Mouse (Mus musculus) left cerebral cortex, adult 2 months (tissue): ENCODE results near the gene Gm11172. TPM values are rescaled to one million over a fixed set of nuclear protein-coding genes. Genes with fewer than 3 reads are reported as not detected.
"Not testable (repeated sequence)": the region's sequence is repeated elsewhere in the genome, so short reads cannot be mapped to it uniquely, and the experiment has no call there.

Experiments used
- DNase-seq, 2 experiments: peaks; one replicate each; pipeline ENCODE4 v3.0.0; 2021 to 2022; ENCODE audit warnings: low spot score in 2 of 2, mixed read lengths in 1 of 2; ENCODE audit errors: extremely low spot score in 1 of 2
- H3K27ac ChIP-seq: fragments of 200-600 bp; 2 replicates; pipeline ENCODE4 v1.8.1; 2022
- H3K4me3 ChIP-seq: fragments of 200-600 bp; 2 replicates; pipeline ENCODE4 v1.8.1; 2022
- CTCF ChIP-seq: fragments of 200-600 bp; IDR thresholded peaks from 2 replicates; pipeline ENCODE4 v1.8.1; 2022; ENCODE audit warnings: antibody characterized with exemption, mild to moderate bottlenecking, moderate library complexity
- intact Hi-C: fragments of 180-260 bp; cut with DNase I; formaldehyde crosslinking; loops from one replicate; pipeline ENCODE4 v1.15.1; 2025
- total RNA-seq, 2 experiments: library from RNA; stranded (reverse); gene quantifications; 2 replicates each; pipeline ENCODE4 v1.2.3; 2021

Gm11172 gene
- total RNA-seq, 2 experiments from 2014 or later: not detected

- H3K4me3 ChIP-seq: no peak overlapping the region
- DNase-seq: no peak
- TF ChIP-seq CTCF: no peak
- no peak overlapping the region for H3K27ac ChIP-seq
- intact Hi-C loops: no loop called here
Observed at GRCm38 (mm10) chr16:10837903-10838302, 25.2 kb downstream of the Gm11172 start.

GRCm38 (mm10) chr16:10838487-10839245, 26.0 kb downstream of the Gm11172 start:
- no peak for TF ChIP-seq CTCF
- intact Hi-C loops: no loop called here
- no peak for DNase-seq
- Histone ChIP-seq H3K27ac (no peak overlapping the region), H3K4me3 (no peak overlapping the region)

- intact Hi-C loops: loop anchor here (10.0 kb wide), 1 partner anchor 175 kb away; no protein-coding TSS in a partner anchor
- TF ChIP-seq CTCF: no peak
Observed at GRCm38 (mm10) chr16:10840018-10840417, 27.3 kb downstream of the Gm11172 start.

GRCm38 (mm10) chr16:10842282-10842855, 29.7 kb downstream of the Gm11172 start:
- no peak for TF ChIP-seq CTCF
- no peak overlapping the region for H3K27ac ChIP-seq
- intact Hi-C loops: loop anchor here (10.0 kb wide), 1 partner anchor 178 kb away; no protein-coding TSS in a partner anchor
- no peak overlapping the region for H3K4me3 ChIP-seq
- no peak for DNase-seq

More at GRCm38 (mm10) chr16:10840018-10840417, 27.3 kb downstream of the Gm11172 start:
- no peak for DNase-seq
- no peak overlapping the region for H3K4me3 ChIP-seq
- H3K27ac ChIP-seq: no peak overlapping the region

GRCm38 (mm10) chr16:10843486-10844318, 31.0 kb downstream of the Gm11172 start:
- intact Hi-C loops: loop anchor here (10.0 kb wide), 1 partner anchor 179 kb away; no protein-coding TSS in a partner anchor
- H3K4me3 ChIP-seq: no peak overlapping the region
- TF ChIP-seq CTCF: no peak
- H3K27ac ChIP-seq: no peak overlapping the region
- no peak for DNase-seq

GRCm38 (mm10) chr16:10844319-10844670, 31.6 kb downstream of the Gm11172 start:
- DNase-seq: no peak
- Histone ChIP-seq H3K4me3 (no peak overlapping the region), H3K27ac (no peak overlapping the region)
- intact Hi-C loops: loop anchor here (10.0 kb wide), 1 partner anchor 179 kb away; no protein-coding TSS in a partner anchor
- TF ChIP-seq CTCF: no peak

GRCm38 (mm10) chr16:10845952-10846351, 33.2 kb downstream of the Gm11172 start:
- intact Hi-C loops: loop anchor here (2.0 to 10.0 kb wide), 5 partner anchors 61 to 274 kb away; partner anchors contain the start of gene Socs1
- DNase-seq: no peak
- no peak for TF ChIP-seq CTCF
- no peak overlapping the region for H3K27ac ChIP-seq
- H3K4me3 ChIP-seq: no peak overlapping the region

- peak; percentile 74 for TF ChIP-seq CTCF
- no peak overlapping the region for H3K27ac ChIP-seq
- intact Hi-C loops: loop anchor here (2.0 to 10.0 kb wide), 5 partner anchors 62 to 274 kb away; partner anchors contain the start of gene Socs1
- no peak overlapping the region for H3K4me3 ChIP-seq
- peak; percentile 54 to 61 for DNase-seq
Observed at GRCm38 (mm10) chr16:10846503-10846902, 33.8 kb downstream of the Gm11172 start.

GRCm38 (mm10) chr16:10849965-10850861, 37.5 kb downstream of the Gm11172 start:
- H3K27ac ChIP-seq: no peak overlapping the region
- intact Hi-C loops: loop anchor here (5.0 to 10.0 kb wide), 3 partner anchors 185 to 278 kb away; no protein-coding TSS in a partner anchor
- TF ChIP-seq CTCF: no peak
- DNase-seq: no peak
- no peak overlapping the region for H3K4me3 ChIP-seq

GRCm38 (mm10) chr16:10850905-10851304, 38.2 kb downstream of the Gm11172 start:
- intact Hi-C loops: no loop called here
- Histone ChIP-seq H3K27ac (no peak overlapping the region), H3K4me3 (no peak overlapping the region)
- no peak for TF ChIP-seq CTCF
- DNase-seq: no peak

- DNase-seq, H3K4me3 ChIP-seq, intact Hi-C loops, H3K27ac ChIP-seq: not testable (repeated sequence)
Observed at GRCm38 (mm10) chr16:10852216-10852615, 39.5 kb downstream of the Gm11172 start.
